Mouse (Mus musculus): Measurements from ENCODE around the gene Apoo. TPM values are rescaled to one million over a fixed set of nuclear protein-coding genes. Genes with fewer than 3 reads are reported as not detected.
"Not testable (repeated sequence)": the region's sequence is repeated elsewhere in the genome, so short reads cannot be mapped to it uniquely, and the experiment has no call there.

Gene Apoo
- total RNA-seq (2021), result 100 to 1,000 TPM; 163 to 189 TPM
- long read RNA-seq, experiment 1, transcript Apoo-204 (9 exons, 784 nt), result major isoform, 98 of 132 reads
- long read RNA-seq, experiment 1, transcript Apoo-202 (9 exons, 1,032 nt), result minor isoform, 11 of 132 reads
- long read RNA-seq, experiment 1, partial matches to known transcripts, result 10 of 132 reads
- long read RNA-seq, experiment 1, other reads (novel, unspliced or antisense), result 10 of 132 reads
- long read RNA-seq, experiment 2, transcript Apoo-204 (9 exons, 784 nt), result major isoform, 63 of 80 reads
- long read RNA-seq, experiment 2, partial matches to known transcripts, result 9 of 80 reads
- long read RNA-seq, experiment 2, other reads (novel, unspliced or antisense), result 4 of 80 reads

DNA sequence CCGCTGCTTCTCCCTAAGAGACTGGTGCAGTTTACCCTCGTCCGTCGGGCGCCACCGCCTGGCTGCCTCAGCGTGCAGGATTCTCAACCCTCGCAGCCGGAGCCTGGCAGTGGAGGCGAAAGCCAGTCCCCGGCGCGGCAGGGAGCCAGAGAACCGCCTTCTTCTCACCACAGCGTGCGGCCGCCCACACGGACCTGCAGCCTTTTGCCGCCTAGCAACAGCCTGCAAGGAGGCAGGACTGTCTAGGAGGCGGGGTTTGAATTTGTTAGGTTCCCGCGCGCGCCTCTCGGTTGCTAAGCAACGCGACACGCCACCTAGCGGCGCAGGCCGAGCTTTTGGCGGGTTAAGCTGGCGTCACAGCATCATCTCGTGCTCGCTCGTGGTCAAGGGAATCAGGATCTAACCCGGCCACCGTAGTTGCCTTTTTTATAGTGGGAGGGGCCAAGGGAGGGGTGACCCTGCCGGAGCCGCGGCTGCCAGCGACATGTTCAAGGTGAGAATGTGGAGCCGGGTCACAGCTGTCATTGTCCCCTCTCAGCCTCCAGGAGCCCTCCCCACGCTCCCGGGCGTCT lies at the start of gene Apoo, which contains the start of gene Fam90a1b:
Gene Apoo (plus strand): TSS at position 448 of the 572 bp plus-strand sequence.
Gene Fam90a1b (minus strand): TSS at position 108 of the 572 bp plus-strand sequence.
- DNase-seq (ENCODE audit: low spot score), result peak; percentile 96

GRCm38 (mm10) chrX:94321036-94321902 lies 45.6 kb upstream of the Apoo start:
- no peak for DNase-seq (ENCODE audit: low spot score)

GRCm38 (mm10) chrX:94343638-94344037 lies 23.3 kb upstream of the Apoo start:
- not testable (repeated sequence) for DNase-seq (ENCODE audit: low spot score)

GRCm38 (mm10) chrX:94365381-94365925 lies 1.5 kb upstream of the Apoo start:
- DNase-seq (ENCODE audit: low spot score), result no peak

GRCm38 (mm10) chrX:94366029-94366428 lies 888 bp upstream of the Apoo start:
- peak; percentile 1 for DNase-seq (ENCODE audit: low spot score)

GRCm38 (mm10) chrX:94367248-94367647 lies 331 bp downstream of the Apoo start:
- DNase-seq (ENCODE audit: low spot score), result peak; percentile 42

GRCm38 (mm10) chrX:94378734-94379133 lies 11.8 kb downstream of the Apoo start:
- no peak for DNase-seq (ENCODE audit: low spot score)

- no peak for DNase-seq (ENCODE audit: low spot score)
These were observed 42.1 kb downstream of the Apoo start for GRCm38 (mm10) chrX:94408975-94409374.

GRCm38 (mm10) chrX:94420210-94420609 lies 53.3 kb downstream of the Apoo start:
- DNase-seq (ENCODE audit: low spot score), result no peak

GRCm38 (mm10) chrX:94431548-94432375 lies 64.8 kb downstream of the Apoo start:
- DNase-seq (ENCODE audit: low spot score), result peak; percentile 1

GRCm38 (mm10) chrX:94445427-94445826 lies 78.5 kb downstream of the Apoo start:
- DNase-seq (ENCODE audit: low spot score), result not testable (repeated sequence)

GRCm38 (mm10) chrX:94446021-94446420 lies 79.1 kb downstream of the Apoo start:
- DNase-seq (ENCODE audit: low spot score), result not testable (repeated sequence)

DNA sequence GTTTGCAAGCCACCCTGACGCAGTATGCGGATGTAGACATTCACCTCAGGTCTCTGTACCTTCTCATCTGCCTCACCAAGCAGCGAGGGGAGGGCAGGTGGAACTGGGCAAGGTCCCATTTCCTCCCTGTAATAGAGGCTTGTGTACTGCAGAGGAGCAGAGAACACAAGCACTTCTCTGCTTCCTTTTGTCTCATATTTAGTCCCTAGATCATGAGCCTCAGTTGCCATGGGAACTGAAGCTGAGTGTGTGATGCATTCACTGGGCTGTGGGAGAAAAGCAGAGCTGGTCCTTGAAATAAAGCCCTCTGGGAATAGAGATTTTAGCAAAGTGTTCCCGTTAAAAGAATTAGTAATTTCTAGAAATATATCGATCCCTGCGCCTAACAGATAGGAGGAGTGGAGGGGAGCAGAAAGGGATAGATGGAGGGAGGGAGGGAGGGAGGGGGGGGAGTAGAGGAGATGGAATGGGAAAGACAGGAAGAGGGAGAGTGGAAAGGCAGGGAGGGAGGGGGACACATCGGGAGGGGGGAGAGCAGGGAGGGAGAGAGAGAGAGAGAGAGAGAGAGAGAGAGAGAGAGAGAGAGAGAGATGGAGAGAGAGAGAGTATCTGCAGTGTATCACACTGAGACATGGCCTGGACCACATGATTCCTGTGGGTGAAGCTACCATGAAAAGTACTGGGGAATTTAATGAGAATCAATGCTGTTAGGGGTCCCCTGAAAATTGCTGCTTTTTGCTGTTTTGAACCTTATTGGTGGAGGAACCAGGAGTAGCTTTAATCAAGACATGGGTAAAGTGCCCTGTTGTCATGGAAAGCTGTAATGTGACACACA lies 83.3 kb downstream of the Apoo start:
- DNase-seq (ENCODE audit: low spot score), result not testable (repeated sequence)

- peak; percentile 1 for DNase-seq (ENCODE audit: low spot score)
These were observed 92.4 kb downstream of the Apoo start for GRCm38 (mm10) chrX:94459346-94459745.

- DNase-seq (ENCODE audit: low spot score), result not testable (repeated sequence)
These were observed 94.6 kb downstream of the Apoo start for GRCm38 (mm10) chrX:94461513-94461912.

DNA sequence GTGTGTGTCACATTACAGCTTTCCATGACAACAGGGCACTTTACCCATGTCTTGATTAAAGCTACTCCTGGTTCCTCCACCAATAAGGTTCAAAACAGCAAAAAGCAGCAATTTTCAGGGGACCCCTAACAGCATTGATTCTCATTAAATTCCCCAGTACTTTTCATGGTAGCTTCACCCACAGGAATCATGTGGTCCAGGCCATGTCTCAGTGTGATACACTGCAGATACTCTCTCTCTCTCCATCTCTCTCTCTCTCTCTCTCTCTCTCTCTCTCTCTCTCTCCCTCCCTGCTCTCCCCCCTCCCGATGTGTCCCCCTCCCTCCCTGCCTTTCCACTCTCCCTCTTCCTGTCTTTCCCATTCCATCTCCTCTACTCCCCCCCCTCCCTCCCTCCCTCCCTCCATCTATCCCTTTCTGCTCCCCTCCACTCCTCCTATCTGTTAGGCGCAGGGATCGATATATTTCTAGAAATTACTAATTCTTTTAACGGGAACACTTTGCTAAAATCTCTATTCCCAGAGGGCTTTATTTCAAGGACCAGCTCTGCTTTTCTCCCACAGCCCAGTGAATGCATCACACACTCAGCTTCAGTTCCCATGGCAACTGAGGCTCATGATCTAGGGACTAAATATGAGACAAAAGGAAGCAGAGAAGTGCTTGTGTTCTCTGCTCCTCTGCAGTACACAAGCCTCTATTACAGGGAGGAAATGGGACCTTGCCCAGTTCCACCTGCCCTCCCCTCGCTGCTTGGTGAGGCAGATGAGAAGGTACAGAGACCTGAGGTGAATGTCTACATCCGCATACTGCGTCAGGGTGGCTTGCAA lies 95.9 kb downstream of the Apoo start:
- DNase-seq (ENCODE audit: low spot score), result not testable (repeated sequence)

Data from gastrocnemius, adult 18-20 months (tissue).